Mouse (Mus musculus) left cerebral cortex, adult 9 months (tissue): ENCODE results near the gene Mogat2.

Experiments used
- DNase-seq, 2 experiments: peaks; one replicate each; pipeline ENCODE4 v3.0.0; 2022; ENCODE audit warnings: low spot score in 2 of 2

The Mogat2 gene

GRCm38 (mm10) chr7:99238417-99238816, at the start of gene Mogat2:
Gene Mogat2 (minus strand): TSS chr7:99238619.
- DNase-seq, result no peak

- peak in 1 of 2 experiments; percentile 62 for DNase-seq
Measured at GRCm38 (mm10) chr7:99287287-99287686, 48.9 kb upstream of the Mogat2 start.

GRCm38 (mm10) chr7:99279586-99279985, 41.2 kb upstream of the Mogat2 start:
- DNase-seq, result no peak

- DNase-seq, result no peak
Measured at GRCm38 (mm10) chr7:99278309-99278708, 39.9 kb upstream of the Mogat2 start.

GRCm38 (mm10) chr7:99276679-99277078, 38.3 kb upstream of the Mogat2 start:
- DNase-seq, result no peak

GRCm38 (mm10) chr7:99275131-99275530, 36.7 kb upstream of the Mogat2 start:
- no peak for DNase-seq

GRCm38 (mm10) chr7:99271630-99272029, 33.2 kb upstream of the Mogat2 start:
- DNase-seq, result no peak

- DNase-seq, result no peak
Measured at GRCm38 (mm10) chr7:99268951-99269945, 30.8 kb upstream of the Mogat2 start.

- no peak for DNase-seq
Measured at GRCm38 (mm10) chr7:99268506-99268900, 30.1 kb upstream of the Mogat2 start.

- DNase-seq, result peak in 1 of 2 experiments; percentile 83
Measured at GRCm38 (mm10) chr7:99267897-99268505, 29.6 kb upstream of the Mogat2 start.

GRCm38 (mm10) chr7:99267251-99267896, 29.0 kb upstream of the Mogat2 start, which contains the start of gene Map6:
Gene Map6 (plus strand): TSS chr7:99267447.
- peak; percentile 58 to 75 for DNase-seq

- DNase-seq, result no peak
Measured at GRCm38 (mm10) chr7:99264597-99264996, 26.2 kb upstream of the Mogat2 start.

GRCm38 (mm10) chr7:99263509-99263908, 25.1 kb upstream of the Mogat2 start:
- no peak for DNase-seq

- DNase-seq, result no peak
Measured at GRCm38 (mm10) chr7:99261900-99262299, 23.5 kb upstream of the Mogat2 start.

GRCm38 (mm10) chr7:99255006-99255405, 16.6 kb upstream of the Mogat2 start:
- DNase-seq, result peak; percentile 48 to 79

- no peak for DNase-seq
Measured at GRCm38 (mm10) chr7:99250386-99250785, 12.0 kb upstream of the Mogat2 start.

GRCm38 (mm10) chr7:99249582-99249911, 11.1 kb upstream of the Mogat2 start:
- peak in 1 of 2 experiments; percentile 56 for DNase-seq

- no peak for DNase-seq
Measured at GRCm38 (mm10) chr7:99248906-99249581, 10.6 kb upstream of the Mogat2 start.

GRCm38 (mm10) chr7:99248157-99248742, 9.8 kb upstream of the Mogat2 start:
- DNase-seq, result no peak

- DNase-seq, result no peak
Measured at GRCm38 (mm10) chr7:99242097-99242496, 3.7 kb upstream of the Mogat2 start.

GRCm38 (mm10) chr7:99236888-99237660, 1.3 kb downstream of the Mogat2 start:
- DNase-seq, result no peak
